In genomic region chrX:8252334-8253285, GRCm38 (mm10) we compare ENCODE assay signal across 8 mouse cellular contexts. TPM values are rescaled to one million over a fixed set of nuclear protein-coding genes. Genes with fewer than 3 reads are reported as not detected.
A peak's percentile ranks its signal among the peaks of the same experiment; 100 is the strongest.
DNase-seq lines count a peak whose midpoint lies in the region; ATAC-seq lines count a peak whose summit lies in the region.

Gene Ftsj1, minus strand, starts transcription at chrX:8252406.

- H3K27me3 ChIP-seq in hindbrain, embryonic 16.5 days (replicated peaks; ENCODE audit: control insufficient read depth, insufficient read depth, low read length) = no peaks in the 10 kb centered on the region

- peak within 1 kb of the TSS; percentile 58 for H3K4me3 ChIP-seq in hindbrain, embryonic 16.5 days (ENCODE audit: low read length)
- H3K4me3 ChIP-seq in macrophage (ENCODE audit: inconsistent target) = peak within 1 kb of the TSS; percentile 70

- peak within 1 kb of the TSS; percentile 67 for H3K9ac ChIP-seq in hindbrain, embryonic 16.5 days (ENCODE audit: low read depth, low read length)

- H3K27ac ChIP-seq in hindbrain, embryonic 16.5 days (ENCODE audit: low read depth, low read length) = peak within 1 kb of the TSS; percentile 78
- H3K27ac ChIP-seq in macrophage = peak within 1 kb of the TSS; percentile 60

- peak; percentile 86 for DNase-seq in T-cell, adult 2 months (ENCODE audit: low spot score)
- DNase-seq in cerebellum, postnatal 36 days = peak; percentile 74 to 82
- DNase-seq in gastrocnemius, adult 18-20 months (ENCODE audit: low spot score) = peak; percentile 85
- DNase-seq in left cerebral cortex, adult 18-20 months (ENCODE audit: low spot score in 2 of 2) = peak; percentile 67 to 78
- peak; percentile 85 for DNase-seq in right cerebral cortex, adult 18-20 months
- DNase-seq in urinary bladder, postnatal 10 days (ENCODE audit: low spot score) = peak; percentile 13

- H3K4me1 ChIP-seq in hindbrain, embryonic 16.5 days (ENCODE audit: control insufficient read depth, insufficient read depth, low read depth, low read length) = peaks cover 4% of the 10 kb centered on the region

- H3K9me3 ChIP-seq in hindbrain, embryonic 16.5 days (ENCODE audit: control insufficient read depth, low read length) = no peaks in the 10 kb centered on the region; the same call in 1 of the 2 replicates

- H3K79me2 ChIP-seq in macrophage (ENCODE audit: inconsistent target) = peaks cover 12% of the 10 kb centered on the region; the same call in 1 of the 2 replicates

- no peaks in the 10 kb centered on the region for H3K36me3 ChIP-seq in hindbrain, embryonic 16.5 days (ENCODE audit: control insufficient read depth, insufficient read depth, low read length)
- no peaks in the 10 kb centered on the region for H3K36me3 ChIP-seq in macrophage (ENCODE audit: inconsistent target)

- peak; percentile 96 for ATAC-seq in hindbrain, embryonic 16.5 days

- 16% methylated on average over 45 of the region's 45 CpGs for WGBS in hindbrain, embryonic 16.5 days
- 20% methylated on average over 41 of the region's 45 CpGs for WGBS in macrophage (ENCODE audit: missing documents)

- peak within 1 kb of the TSS; percentile 61 for H3K4me2 ChIP-seq in hindbrain, embryonic 16.5 days (ENCODE audit: low read length)

RNA-seq across cellular contexts. Expression of gene Ftsj1, which starts in this region (rescaled TPM):
- 10 to 100 TPM; 13.3 to 14.0 TPM for total RNA-seq in gastrocnemius, adult 18-20 months (2021)
- 49.9 and 52.8 TPM in 2 replicates for polyA plus RNA-seq in hindbrain, embryonic 16.5 days (2015; fragmentation: Nextera tagmentation; extraction: Ambion mirVana)
- total RNA-seq in left cerebral cortex, adult 18-20 months (2021) = 10 to 100 TPM; 24.2 to 25.0 TPM
- total RNA-seq in macrophage (2018; cell fraction: chromatin; rRNA removed) = 10 to 100 TPM in 8 of 26 experiments, 1 to 10 TPM in 17, not detected in 1; 1.4 to 18.5 (median 6.5) TPM
- total RNA-seq in macrophage (2018; cell fraction: cytosol; rRNA removed) = 10 to 100 TPM in 1 of 26 experiments, 1 to 10 TPM in 25; 5.8 to 10.1 (median 7.7) TPM
- 10 to 100 TPM in 1 of 26 experiments, 1 to 10 TPM in 25; 1.3 to 11.0 (median 3.4) TPM for total RNA-seq in macrophage (2018; cell fraction: nucleus; rRNA removed)
- polyA plus RNA-seq in macrophage (2018) = 8.2 to 10.3 TPM (median 8.3 TPM) in 3 replicates

Comparison
In these comparisons a context has a peak if more than half of its experiments do, and no peak if none do; other contexts are left out.
1. Peak in every context shown above with its lines: DNase-seq, ATAC-seq, H3K4me3 ChIP-seq and H3K27ac ChIP-seq.
2. DNase-seq: peak in every context shown above with its lines; median percentile 86 in T-cell, adult 2 months; 85 in gastrocnemius, adult 18-20 months; 85 in right cerebral cortex, adult 18-20 months; 78 in cerebellum, postnatal 36 days; 72 in left cerebral cortex, adult 18-20 months; 13 in urinary bladder, postnatal 10 days.